Mouse (Mus musculus) monocyte, adult 5-6 weeks (primary cell): ENCODE results near the gene Lrmda. TPM values are rescaled to one million over a fixed set of nuclear protein-coding genes. Genes with fewer than 3 reads are reported as not detected.

Source experiments
- ATAC-seq: fragments of 153-309, 156-312 bp; replicated peaks from 2 replicates; pipeline ENCODE4 v1.8.0; 2017; ENCODE audit warnings: mild to moderate bottlenecking; ENCODE audit not compliant: low TSS enrichment, insufficient number of reproducible peaks, severe bottlenecking, poor library complexity, low FRiP score
- total RNA-seq: library from RNA; stranded (forward); fragments of 200-1000, 200-491, 200-594 nt; gene quantifications from 3 replicates; pipeline ENCODE4 v1.2.3, GENCODE M21; 2017

Lrmda gene
- total RNA-seq, 1 experiment from 2014 or later = 6.4 TPM

GRCm38 (mm10) chr14:22126276-22126675, 106.8 kb downstream of the Lrmda start:
- ATAC-seq = no peak

GRCm38 (mm10) chr14:22126859-22127258, 107.3 kb downstream of the Lrmda start:
- no peak for ATAC-seq

- ATAC-seq = no peak
Measured at GRCm38 (mm10) chr14:22130950-22131585, 111.6 kb downstream of the Lrmda start.

- ATAC-seq = no peak
Measured at GRCm38 (mm10) chr14:22139281-22139680, 119.8 kb downstream of the Lrmda start.

GRCm38 (mm10) chr14:22144014-22144413, 124.5 kb downstream of the Lrmda start:
- ATAC-seq = no peak

GRCm38 (mm10) chr14:22145863-22146262, 126.4 kb downstream of the Lrmda start:
- no peak for ATAC-seq

- ATAC-seq = no peak
Measured at GRCm38 (mm10) chr14:22146508-22147044, 127.1 kb downstream of the Lrmda start.

- no peak for ATAC-seq
Measured at GRCm38 (mm10) chr14:22147341-22148024, 128.0 kb downstream of the Lrmda start.

GRCm38 (mm10) chr14:22152701-22153100, 133.2 kb downstream of the Lrmda start:
- no peak for ATAC-seq

GRCm38 (mm10) chr14:22154096-22154495, 134.6 kb downstream of the Lrmda start:
- no peak for ATAC-seq

- ATAC-seq = no peak
Measured at GRCm38 (mm10) chr14:22155034-22155433, 135.5 kb downstream of the Lrmda start.

- ATAC-seq = no peak
Measured at GRCm38 (mm10) chr14:22155512-22156026, 136.1 kb downstream of the Lrmda start.

- ATAC-seq = no peak
Measured at GRCm38 (mm10) chr14:22156991-22157390, 137.5 kb downstream of the Lrmda start.

- no peak for ATAC-seq
Measured at GRCm38 (mm10) chr14:22161416-22161815, 141.9 kb downstream of the Lrmda start.

GRCm38 (mm10) chr14:22167285-22167684, 147.8 kb downstream of the Lrmda start:
- no peak for ATAC-seq

- no peak for ATAC-seq
Measured at GRCm38 (mm10) chr14:22168077-22168794, 148.7 kb downstream of the Lrmda start.

GRCm38 (mm10) chr14:22168795-22169568, 149.5 kb downstream of the Lrmda start:
- ATAC-seq = no peak

- ATAC-seq = no peak
Measured at GRCm38 (mm10) chr14:22174757-22175156, 155.2 kb downstream of the Lrmda start.

GRCm38 (mm10) chr14:22179761-22180160, 160.2 kb downstream of the Lrmda start:
- no peak for ATAC-seq
